Mouse (Mus musculus) layer of hippocampus, postnatal 14 days (tissue): Measurements from ENCODE around the gene Fbln7. TPM values are rescaled to one million over a fixed set of nuclear protein-coding genes. Genes with fewer than 3 reads are reported as not detected.

Source experiments
- microRNA-seq, 2 experiments: library from miRNA; unstranded; fragments of <30 nt; microRNA quantifications; one replicate each; pipeline ENCODE4 v1.2.0; 2021
- total RNA-seq, 2 experiments: library from RNA; stranded (reverse); gene quantifications; 2 replicates each; pipeline ENCODE4 v1.2.3; 2021

Fbln7 gene
- total RNA-seq, 2 experiments from 2014 or later, result 1.9 to 2.3 TPM

Small RNA genes lying within 50 kb of the gene (microRNA-seq; reads per million reads assigned to microRNA genes)
- gene Gm22859, result 0 reads per million in 2 experiments

Other genes with a start within 250 kb of the Fbln7 start
- gene Anapc1, start 175.6 kb upstream of the Fbln7 start, total RNA-seq, result 10 to 100 TPM; 70.0 to 70.5 TPM
- gene Mertk, start 164.0 kb upstream of the Fbln7 start, total RNA-seq, result 10 to 100 TPM; 28.8 to 33.0 TPM
- gene Tmem87b, start 44.9 kb upstream of the Fbln7 start, total RNA-seq, result 10 to 100 TPM; 29.8 to 34.7 TPM
- 1 to 10 TPM; 4.3 to 5.5 TPM for gene Zc3h8, start 81.1 kb downstream of the Fbln7 start, total RNA-seq
- gene Zc3h6, start 104.4 kb downstream of the Fbln7 start, total RNA-seq, result 10 to 100 TPM; 12.1 to 14.5 TPM
- gene Gm10762, start 104.7 kb downstream of the Fbln7 start, total RNA-seq, result 10 to 100 TPM in 1 of 2 experiments, 1 to 10 TPM in 1; 7.5 to 11.0 TPM
- gene Vinac1, start 185.2 kb downstream of the Fbln7 start, total RNA-seq, result under 1 TPM; 0.09 to 0.17 TPM
- gene Ttl, start 203.0 kb downstream of the Fbln7 start, total RNA-seq, result 10 to 100 TPM; 45.0 to 49.2 TPM
- 10 to 100 TPM; 16.1 to 17.8 TPM for gene Polr1b, start 238.0 kb downstream of the Fbln7 start, total RNA-seq